Mouse (Mus musculus) stomach, embryonic 16.5 days (tissue): ENCODE results near the gene Lrp3. TPM values are rescaled to one million over a fixed set of nuclear protein-coding genes. Genes with fewer than 3 reads are reported as not detected.
A peak's percentile ranks its signal among the peaks of the same experiment; 100 is the strongest.

Source experiments
- ATAC-seq: fragments of 200-750 bp; cut with Nextera tagmentation; 2 replicates; pipeline ENCODE4 v1.8.0; 2017; ENCODE audit warnings: moderate number of reproducible peaks, moderate TSS enrichment; ENCODE audit not compliant: insufficient read depth, low FRiP score
- H3K27ac ChIP-seq: fragments of 300-500 bp; sonication (generic); 2 replicates; pipeline ENCODE4 v1.5.1; 2014; ENCODE audit warnings: low read length
- H3K27me3 ChIP-seq: fragments of 300-500 bp; sonication (generic); 2 replicates; pipeline ENCODE4 v1.6.1; 2014; ENCODE audit warnings: low read length, control low read depth, mixed read lengths; ENCODE audit not compliant: control insufficient read depth, insufficient read depth
- H3K36me3 ChIP-seq: fragments of 300-500 bp; sonication (generic); 2 replicates; pipeline ENCODE4 v1.6.1; 2014; ENCODE audit warnings: low read length; ENCODE audit not compliant: control insufficient read depth, insufficient read depth
- H3K4me1 ChIP-seq: fragments of 300-500 bp; sonication (generic); 2 replicates; pipeline ENCODE4 v1.6.1; 2014; ENCODE audit warnings: low read length, control low read depth, mixed read lengths; ENCODE audit not compliant: control insufficient read depth, insufficient read depth
- H3K4me2 ChIP-seq: fragments of 300-500 bp; sonication (generic); 2 replicates; pipeline ENCODE4 v1.6.1; 2014; ENCODE audit warnings: low read depth, low read length, mixed read lengths
- H3K4me3 ChIP-seq: fragments of 300-500 bp; sonication (generic); replicated peaks from 2 replicates; pipeline ENCODE4 v1.5.1; 2014; ENCODE audit warnings: mild to moderate bottlenecking, low read length
- H3K9ac ChIP-seq: fragments of 300-500 bp; sonication (generic); 2 replicates; pipeline ENCODE4 v1.6.1; 2014; ENCODE audit warnings: low read length
- H3K9me3 ChIP-seq: fragments of 300-500 bp; sonication (generic); replicated peaks from 2 replicates; pipeline ENCODE4 v1.6.1; 2016; ENCODE audit warnings: low read length, control low read depth; ENCODE audit not compliant: control insufficient read depth
- WGBS: fragments of 180-500 bp; shearing (Covaris S2); extraction: QIAGEN DNeasy Blood & Tissue Kit; methylation state at CpG from one replicate; pipeline ENCODE4 v1.1.7; 2014; 5-methylcytosine and 5-hydroxymethylcytosine counted together
- polyA plus RNA-seq: library from polyadenylated mRNA; unstranded; fragments of >200 nt; fragmentation: Nextera tagmentation; extraction: Ambion mirVana; gene quantifications from 2 replicates; pipeline ENCODE4 v1.2.1, GENCODE M21; 2015

Gene Lrp3
- polyA plus RNA-seq, 1 experiment from 2014 or later = 5.5 TPM

- ATAC-seq = no peak
- Histone ChIP-seq H3K9ac (no peak overlapping the region), H3K4me3 (no peak overlapping the region), H3K9me3 (no peaks in the 10 kb centered on the region), H3K27ac (no peak overlapping the region), H3K27me3 (no peaks in the 10 kb centered on the region), H3K4me1 (no peaks in the 10 kb centered on the region), H3K36me3 (peaks cover 15% of the 10 kb centered on the region; the same call in 1 of the 2 replicates), H3K4me2 (no peak overlapping the region)
Measured at GRCm38 (mm10) chr7:35199755-35200154, 15.5 kb downstream of the Lrp3 start.

- Histone ChIP-seq H3K9ac (no peak overlapping the region), H3K4me3 (no peak overlapping the region), H3K9me3 (no peaks in the 10 kb centered on the region), H3K36me3 (peaks cover 15% of the 10 kb centered on the region; the same call in 1 of the 2 replicates), H3K27me3 (no peaks in the 10 kb centered on the region), H3K27ac (no peak overlapping the region), H3K4me1 (no peaks in the 10 kb centered on the region), H3K4me2 (no peak overlapping the region)
- 85% methylated on average over 12 of the region's 12 CpGs for WGBS
- ATAC-seq = no peak
Measured at GRCm38 (mm10) chr7:35198981-35199754, 16.1 kb downstream of the Lrp3 start.

DNA sequence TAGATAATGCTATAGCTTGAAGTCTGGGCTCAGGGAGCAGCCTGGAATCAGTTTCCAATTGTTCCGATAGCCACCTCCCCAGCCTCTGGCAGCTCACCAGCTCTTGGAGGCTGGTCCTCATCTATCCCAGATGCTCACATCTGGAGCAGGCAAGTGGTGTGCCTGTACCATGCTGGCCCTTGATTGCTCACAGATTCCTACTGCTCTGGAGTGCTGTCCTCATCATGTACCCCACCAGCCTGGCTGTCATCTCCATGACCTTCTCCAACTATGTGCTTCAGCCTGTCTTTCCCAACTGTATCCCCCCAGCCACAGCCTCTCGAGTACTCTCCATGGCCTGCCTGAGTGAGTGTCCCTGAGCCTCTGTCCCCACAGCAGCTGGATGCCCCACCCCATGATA, 18.3 kb downstream of the Lrp3 start:
- Histone ChIP-seq H3K36me3 (peaks cover 8% of the 10 kb centered on the region; the same call in 1 of the 2 replicates), H3K9me3 (no peaks in the 10 kb centered on the region), H3K4me3 (no peak overlapping the region), H3K27ac (no peak overlapping the region), H3K9ac (no peak overlapping the region), H3K27me3 (no peaks in the 10 kb centered on the region), H3K4me2 (no peak overlapping the region), H3K4me1 (no peaks in the 10 kb centered on the region)
- no peak for ATAC-seq
- 64% methylated on average over 2 of the region's 2 CpGs for WGBS

- Histone ChIP-seq H3K27me3 (peaks cover 16% of the 10 kb centered on the region), H3K9me3 (no peaks in the 10 kb centered on the region), H3K9ac (no peak overlapping the region), H3K4me3 (no peak overlapping the region), H3K36me3 (no peaks in the 10 kb centered on the region), H3K4me2 (no peak overlapping the region), H3K4me1 (0 out of 2 replicates have a peak, but pooled peaks cover 2% of the 10 kb centered on the region), H3K27ac (no peak overlapping the region)
- no peak for ATAC-seq
- 37% methylated on average over 2 of the region's 2 CpGs for WGBS
Measured at GRCm38 (mm10) chr7:35191276-35191675, 24.0 kb downstream of the Lrp3 start.

- H3K4me2 ChIP-seq = no peak overlapping the region
- no peak overlapping the region for H3K9ac ChIP-seq
- ATAC-seq = no peak
- no peaks in the 10 kb centered on the region for H3K9me3 ChIP-seq
- peaks cover 16% of the 10 kb centered on the region for H3K4me1 ChIP-seq
- no peak overlapping the region for H3K4me3 ChIP-seq
- WGBS = 62% methylated on average over 5 of the region's 5 CpGs
- H3K36me3 ChIP-seq = no peaks in the 10 kb centered on the region
- H3K27me3 ChIP-seq = peaks cover 31% of the 10 kb centered on the region
- H3K27ac ChIP-seq = no peak overlapping the region
Measured at GRCm38 (mm10) chr7:35189699-35190098, 25.6 kb downstream of the Lrp3 start.

DNA sequence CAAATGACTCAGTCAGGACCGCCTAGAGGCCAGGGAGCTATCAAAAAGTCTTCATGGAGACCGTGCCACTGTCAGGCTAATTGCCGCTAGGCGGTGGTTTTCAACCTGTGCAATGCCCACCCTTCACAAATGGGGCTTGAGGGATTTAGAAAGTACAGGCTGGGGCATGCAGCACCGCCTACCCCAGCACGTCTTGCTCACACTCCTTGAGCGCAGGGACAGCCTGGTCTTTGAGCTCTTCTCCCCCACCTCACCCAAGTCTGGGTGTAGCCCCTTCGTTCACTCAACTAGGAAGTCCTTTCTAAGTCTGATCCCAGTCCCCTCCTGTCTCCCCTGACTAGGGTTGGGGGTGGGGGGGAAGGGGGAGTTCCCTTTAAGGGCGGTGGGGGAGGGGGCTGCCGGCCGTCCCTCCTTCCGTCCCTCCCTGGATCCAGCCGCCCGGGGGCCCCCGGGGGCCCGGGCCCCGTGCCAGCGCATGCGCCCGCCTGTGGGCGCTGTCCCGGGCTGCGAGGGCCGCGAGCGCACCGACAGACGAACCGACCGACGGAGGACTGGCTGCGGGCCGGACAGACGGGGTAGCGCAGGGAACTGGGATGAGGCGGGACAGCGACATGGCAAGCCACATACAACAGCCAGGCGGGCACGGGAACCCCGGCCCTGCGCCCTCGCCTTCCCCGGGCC, 29.3 kb downstream of the Lrp3 start, which contains the start of gene Slc7a10:
Gene Slc7a10 (plus strand): TSS at position 497 of the 681 bp plus-strand sequence.
- peak; percentile 49 for ATAC-seq

GRCm38 (mm10) chr7:35184833-35185724, 30.2 kb downstream of the Lrp3 start:
- H3K9ac ChIP-seq = peak overlapping the region; percentile 57
- 3% methylated on average over 54 of the region's 54 CpGs for WGBS
- peaks cover 12% of the 10 kb centered on the region; the same call in 1 of the 2 replicates for H3K9me3 ChIP-seq
- H3K27me3 ChIP-seq = peaks cover 37% of the 10 kb centered on the region
- H3K4me2 ChIP-seq = peak overlapping the region; percentile 71
- peaks cover 16% of the 10 kb centered on the region for H3K4me1 ChIP-seq
- ATAC-seq = peak; percentile 48; the same call in 1 of the 2 replicates
- H3K36me3 ChIP-seq = no peaks in the 10 kb centered on the region
- no peak overlapping the region for H3K27ac ChIP-seq
- H3K4me3 ChIP-seq = peak overlapping the region; percentile 43

More for the DNA sequence above, 29.3 kb downstream of the Lrp3 start, which contains the start of gene Slc7a10:
- H3K27ac ChIP-seq = no peak within 1 kb of the TSS
- H3K27me3 ChIP-seq = peaks cover 37% of the 10 kb centered on the region
- peak within 1 kb of the TSS; percentile 71 for H3K4me2 ChIP-seq
- 3% methylated on average over 38 of the region's 43 CpGs for WGBS
- H3K4me3 ChIP-seq = peak within 1 kb of the TSS; percentile 43
- H3K36me3 ChIP-seq = no peaks in the 10 kb centered on the region
- peak within 1 kb of the TSS; percentile 62 for H3K9ac ChIP-seq
- peaks cover 16% of the 10 kb centered on the region for H3K4me1 ChIP-seq
- peaks cover 12% of the 10 kb centered on the region; the same call in 1 of the 2 replicates for H3K9me3 ChIP-seq

- no peak overlapping the region for H3K4me2 ChIP-seq
- H3K4me3 ChIP-seq = no peak overlapping the region
- H3K27ac ChIP-seq = no peak overlapping the region
- 0 out of 2 replicates have a peak, but pooled peaks cover 5% of the 10 kb centered on the region for H3K27me3 ChIP-seq
- no peak for ATAC-seq
- WGBS = 50% methylated on average over 18 of the region's 18 CpGs
- H3K9me3 ChIP-seq = no peaks in the 10 kb centered on the region
- H3K36me3 ChIP-seq = no peaks in the 10 kb centered on the region
- H3K9ac ChIP-seq = no peak overlapping the region
- no peaks in the 10 kb centered on the region for H3K4me1 ChIP-seq
Measured at GRCm38 (mm10) chr7:35176412-35177381, 38.6 kb downstream of the Lrp3 start.
